Mouse (Mus musculus) liver, embryonic 16.5 days (tissue): Measurements from ENCODE around the gene Tmem94. TPM values are rescaled to one million over a fixed set of nuclear protein-coding genes. Genes with fewer than 3 reads are reported as not detected.

Experiments
- ATAC-seq: fragments of 200-750 bp; cut with Nextera tagmentation; 2 replicates; pipeline ENCODE4 v1.8.0; 2017; ENCODE audit warnings: low read depth, mild to moderate bottlenecking, moderate number of reproducible peaks, moderate library complexity
- H3K27ac ChIP-seq: fragments of 300-500 bp; sonication (generic); 2 replicates; pipeline ENCODE4 v1.5.1; 2014; ENCODE audit warnings: mild to moderate bottlenecking, low read length
- H3K27me3 ChIP-seq: fragments of 300-500 bp; sonication (generic); 2 replicates; pipeline ENCODE4 v1.6.1; 2014; ENCODE audit warnings: low read depth, low read length, mixed read lengths; ENCODE audit not compliant: control insufficient read depth, insufficient read depth
- H3K36me3 ChIP-seq: fragments of 300-500 bp; sonication (generic); 2 replicates; pipeline ENCODE4 v1.6.1; 2014; ENCODE audit warnings: mild to moderate bottlenecking; ENCODE audit not compliant: control insufficient read depth, insufficient read depth
- H3K4me1 ChIP-seq: fragments of 300-500 bp; sonication (generic); 2 replicates; pipeline ENCODE4 v1.6.1; 2014; ENCODE audit warnings: low read depth, low read length, mixed read lengths; ENCODE audit not compliant: control insufficient read depth
- H3K4me2 ChIP-seq: fragments of 300-500 bp; sonication (generic); 2 replicates; pipeline ENCODE4 v1.6.1; 2014; ENCODE audit warnings: low read depth, low read length, mixed read lengths
- H3K4me3 ChIP-seq: fragments of 300-500 bp; sonication (generic); 2 replicates; pipeline ENCODE4 v1.5.1; 2014; ENCODE audit warnings: low read depth, mild to moderate bottlenecking, low read length
- H3K9ac ChIP-seq: fragments of 300-500 bp; sonication (generic); 2 replicates; pipeline ENCODE4 v1.6.1; 2014; ENCODE audit warnings: low read depth, low read length
- H3K9me3 ChIP-seq: fragments of 300-500 bp; sonication (generic); replicated peaks from 2 replicates; pipeline ENCODE4 v1.6.1; 2016; ENCODE audit warnings: low read length; ENCODE audit not compliant: control insufficient read depth
- WGBS: fragments of 180-500 bp; shearing (Covaris S2); extraction: QIAGEN DNeasy Blood & Tissue Kit; methylation state at CpG from one replicate; pipeline ENCODE4 v1.1.7; 2014; ENCODE audit not compliant: insufficient replicate concordance; 5-methylcytosine and 5-hydroxymethylcytosine counted together
- polyA plus RNA-seq: library from polyadenylated mRNA; unstranded; fragments of >200 nt; fragmentation: Nextera tagmentation; extraction: Ambion mirVana; gene quantifications from 2 replicates; pipeline ENCODE4 v1.2.1, GENCODE M21; 2015

The Tmem94 gene
- polyA plus RNA-seq, 1 experiment from 2014 or later, result 10.4 TPM

DNA sequence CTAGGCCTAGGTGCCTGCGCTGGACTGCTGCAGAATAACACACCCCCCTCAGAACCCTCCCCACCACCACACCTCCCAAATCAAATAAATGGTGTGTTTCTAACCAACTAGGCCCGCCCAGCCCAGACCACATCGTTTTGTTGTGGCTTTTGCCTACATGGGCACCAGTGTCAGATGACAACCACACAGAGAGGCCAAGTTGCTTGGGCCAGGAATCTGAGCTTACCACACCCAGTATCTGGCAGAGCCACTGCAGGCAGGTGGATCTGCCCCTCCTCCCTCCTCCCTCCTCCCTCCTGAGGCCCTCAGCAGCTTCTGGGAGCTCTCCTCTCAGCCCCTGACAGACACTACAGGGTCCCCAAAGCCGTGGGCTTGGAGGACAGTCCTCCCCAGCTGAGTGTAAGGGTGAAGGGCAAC lies 73.7 kb downstream of the Tmem94 start:
- H3K4me1 ChIP-seq, result peaks cover 35% of the 10 kb centered on the region
- no peak overlapping the region for H3K4me2 ChIP-seq
- 21% methylated on average over 4 of the region's 4 CpGs for WGBS
- ATAC-seq, result no peak; the same call in 1 of the 2 replicates
- no peaks in the 10 kb centered on the region for H3K27me3 ChIP-seq
- H3K4me3 ChIP-seq, result no peak overlapping the region
- no peaks in the 10 kb centered on the region for H3K9me3 ChIP-seq
- no peak overlapping the region for H3K27ac ChIP-seq
- no peak overlapping the region for H3K9ac ChIP-seq
- no peaks in the 10 kb centered on the region for H3K36me3 ChIP-seq

- Histone ChIP-seq H3K4me2 (no peak overlapping the region), H3K9ac (no peak overlapping the region), H3K27me3 (no peaks in the 10 kb centered on the region), H3K36me3 (no peaks in the 10 kb centered on the region; the same call in 1 of the 2 replicates), H3K27ac (no peak overlapping the region), H3K4me3 (no peak overlapping the region), H3K4me1 (peaks cover 35% of the 10 kb centered on the region), H3K9me3 (no peaks in the 10 kb centered on the region)
- ATAC-seq, result no peak
- WGBS, result 65% methylated on average over 3 of the region's 3 CpGs
Measured at GRCm38 (mm10) chr11:115839732-115840131, 74.5 kb downstream of the Tmem94 start.

- no peak overlapping the region for H3K27ac ChIP-seq
Measured at GRCm38 (mm10) chr11:115841044-115841443, 75.8 kb downstream of the Tmem94 start.

DNA sequence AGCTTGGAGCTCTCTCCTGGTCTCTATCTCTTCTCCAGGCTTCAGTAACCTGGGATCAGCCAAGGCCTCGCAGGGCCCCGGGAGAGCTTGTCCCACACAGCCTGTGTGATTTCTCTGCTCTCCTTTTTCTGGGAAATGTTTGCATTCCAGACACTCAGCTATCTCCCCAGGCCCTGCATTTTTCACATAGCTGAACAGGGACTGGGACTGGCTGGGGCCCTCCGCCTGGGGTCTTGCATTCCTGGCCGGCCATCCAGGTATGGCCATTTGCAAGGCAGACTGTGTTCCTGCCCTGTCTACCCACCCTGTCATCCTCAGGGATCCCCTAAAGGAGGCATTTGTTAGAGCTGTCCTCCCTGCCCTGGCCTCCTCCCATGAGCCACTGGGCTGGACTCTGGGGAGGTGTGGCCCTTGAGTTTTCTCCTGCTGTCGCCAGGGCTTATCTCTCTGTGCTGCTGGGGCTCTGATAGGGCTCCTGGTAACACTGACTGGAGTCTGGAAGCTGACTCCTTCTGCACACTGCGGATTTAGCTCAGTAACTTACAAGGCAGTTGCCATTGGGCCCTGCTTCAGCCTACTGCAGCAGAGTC lies 76.8 kb downstream of the Tmem94 start:
- H3K9me3 ChIP-seq, result no peaks in the 10 kb centered on the region
- peaks cover 35% of the 10 kb centered on the region for H3K4me1 ChIP-seq
- 19% methylated on average over 6 of the region's 6 CpGs for WGBS

More at GRCm38 (mm10) chr11:115841044-115841443, 75.8 kb downstream of the Tmem94 start:
- WGBS, result 74% methylated on average over 6 of the region's 6 CpGs
- no peak overlapping the region for H3K4me3 ChIP-seq
- ATAC-seq, result no peak
- H3K27me3 ChIP-seq, result no peaks in the 10 kb centered on the region
- peaks cover 35% of the 10 kb centered on the region for H3K4me1 ChIP-seq
- no peak overlapping the region for H3K9ac ChIP-seq
- no peaks in the 10 kb centered on the region for H3K9me3 ChIP-seq
- no peak overlapping the region for H3K4me2 ChIP-seq
- H3K36me3 ChIP-seq, result peaks cover 9% of the 10 kb centered on the region

DNA sequence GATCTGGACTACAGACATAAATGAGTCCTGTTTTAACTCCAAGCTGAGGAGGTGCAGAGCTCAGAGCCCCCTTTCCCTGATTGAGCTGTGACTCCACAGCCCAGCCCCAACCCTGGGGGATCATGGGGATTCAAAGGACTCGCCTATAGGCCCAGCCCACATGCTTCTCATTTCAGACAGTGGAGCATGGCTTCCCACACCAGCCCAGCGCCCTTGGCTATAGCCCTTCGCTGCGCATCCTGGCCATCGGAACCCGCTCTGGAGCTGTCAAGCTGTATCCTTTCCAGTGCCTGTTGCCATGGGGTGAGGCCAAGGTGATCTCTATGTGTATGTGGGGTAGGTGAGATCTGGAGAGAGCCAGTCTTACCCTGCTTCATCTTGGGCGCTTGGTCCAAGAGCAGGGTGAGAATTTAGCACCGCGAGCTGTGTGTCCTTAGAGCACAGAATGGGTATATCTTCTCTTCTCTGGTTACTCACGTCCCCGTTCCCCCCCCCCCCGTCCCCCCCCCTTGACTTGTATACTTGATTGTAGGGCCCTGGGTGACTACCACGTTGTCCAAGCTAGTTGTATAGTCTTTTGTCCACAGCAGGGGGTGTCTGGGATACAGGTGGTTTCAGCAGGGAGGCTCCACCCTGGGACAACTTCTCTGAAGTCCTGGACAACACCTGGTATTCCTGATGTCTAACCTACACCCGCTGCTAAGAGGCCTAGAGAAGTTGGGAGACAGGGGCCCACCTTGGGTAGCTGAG lies 78.1 kb downstream of the Tmem94 start:
- H3K9me3 ChIP-seq, result no peaks in the 10 kb centered on the region
- 82% methylated on average over 11 of the region's 14 CpGs for WGBS
- peaks cover 35% of the 10 kb centered on the region for H3K4me1 ChIP-seq
- no peak for ATAC-seq
- H3K9ac ChIP-seq, result no peak overlapping the region
- no peak overlapping the region for H3K27ac ChIP-seq
- H3K4me2 ChIP-seq, result no peak overlapping the region
- H3K36me3 ChIP-seq, result peaks cover 9% of the 10 kb centered on the region
- no peak overlapping the region for H3K4me3 ChIP-seq
- no peaks in the 10 kb centered on the region for H3K27me3 ChIP-seq

More for the DNA sequence above, 76.8 kb downstream of the Tmem94 start:
- Histone ChIP-seq H3K27ac (peak overlapping the region; percentile 77), H3K4me2 (peak overlapping the region; percentile 26), H3K4me3 (no peak overlapping the region), H3K36me3 (peaks cover 9% of the 10 kb centered on the region), H3K9ac (peak overlapping the region; percentile 6; the same call in 1 of the 2 replicates), H3K27me3 (no peaks in the 10 kb centered on the region)
- ATAC-seq, result peak; percentile 92

- peaks cover 9% of the 10 kb centered on the region for H3K36me3 ChIP-seq
- 76% methylated on average over 5 of the region's 5 CpGs for WGBS
Measured at GRCm38 (mm10) chr11:115843891-115844239, 78.6 kb downstream of the Tmem94 start.

GRCm38 (mm10) chr11:115844240-115844639 lies 79.0 kb downstream of the Tmem94 start:
- Histone ChIP-seq H3K4me1 (peaks cover 29% of the 10 kb centered on the region), H3K27ac (no peak overlapping the region), H3K4me2 (no peak overlapping the region), H3K9me3 (no peaks in the 10 kb centered on the region), H3K9ac (no peak overlapping the region), H3K27me3 (no peaks in the 10 kb centered on the region), H3K36me3 (peaks cover 9% of the 10 kb centered on the region), H3K4me3 (no peak overlapping the region)
- 66% methylated on average over 8 of the region's 8 CpGs for WGBS
- ATAC-seq, result no peak

More at GRCm38 (mm10) chr11:115843891-115844239, 78.6 kb downstream of the Tmem94 start:
- Histone ChIP-seq H3K9me3 (no peaks in the 10 kb centered on the region), H3K4me3 (no peak overlapping the region), H3K27me3 (no peaks in the 10 kb centered on the region), H3K27ac (no peak overlapping the region), H3K4me2 (no peak overlapping the region), H3K4me1 (peaks cover 33% of the 10 kb centered on the region), H3K9ac (no peak overlapping the region)
- ATAC-seq, result peak; percentile 25; the same call in 1 of the 2 replicates

- Histone ChIP-seq H3K27me3 (no peaks in the 10 kb centered on the region), H3K4me3 (no peak overlapping the region), H3K9ac (no peak overlapping the region), H3K27ac (no peak overlapping the region), H3K4me1 (peaks cover 24% of the 10 kb centered on the region), H3K4me2 (no peak overlapping the region), H3K9me3 (no peaks in the 10 kb centered on the region), H3K36me3 (peaks cover 11% of the 10 kb centered on the region)
- 94% methylated on average over 2 of the region's 2 CpGs for WGBS
- ATAC-seq, result no peak
Measured at GRCm38 (mm10) chr11:115845819-115846218, 80.6 kb downstream of the Tmem94 start.
